1 mouse cellular context compared by ENCODE assay signal in genomic region chr15:83562626-83563270, GRCm38 (mm10).
TF ChIP-seq lines count a peak whose summit lies in the region.

No protein-coding gene starts in this region.

TF ChIP-seq in C2C12, 6 proteins besides CTCF, POLR2A, EP300 and RAD21 (continued from another document):
- TF ChIP-seq MYOG (IDR thresholded peaks at IDR 0.05; ENCODE audit: control insufficient read depth, extremely low read depth, insufficient read length) (no peak), CEBPB (IDR thresholded peaks at IDR 0.05; ENCODE audit: low read depth) (no peak), MYOD1 (IDR thresholded peaks at IDR 0.05; ENCODE audit: control insufficient read depth, insufficient read length, low read depth) (no peak)
